Mouse (Mus musculus) embryo, embryonic 9.5 days (tissue): ENCODE data around the gene Lrig1.
A peak's percentile ranks its signal among the peaks of the same experiment; 100 is the strongest.

Experiments used
- DNase-seq: peaks from one replicate; pipeline ENCODE4 v3.0.0-alpha.2; 2017; ENCODE audit errors: extremely low spot score

Lrig1 gene

DNA sequence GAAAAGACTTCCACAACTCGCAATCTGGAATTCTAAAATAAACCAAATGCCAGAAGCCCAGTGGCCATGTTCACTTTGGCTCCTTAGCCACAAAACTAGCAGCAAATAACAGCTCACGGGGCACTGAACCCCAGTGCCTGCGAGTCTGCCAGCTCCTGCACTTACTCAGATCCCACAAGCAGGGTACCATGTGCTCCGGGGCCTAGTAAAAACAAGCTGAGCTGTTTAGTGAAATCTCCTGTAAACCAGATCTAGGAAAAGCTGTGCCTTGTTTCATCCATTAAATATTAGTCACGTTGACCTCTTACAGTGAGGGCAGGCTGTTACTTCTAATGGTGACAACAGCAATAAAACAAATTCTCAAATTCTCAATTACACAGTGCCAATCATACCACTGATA is 81.3 kb downstream of the Lrig1 start:
- no peak for DNase-seq

DNA sequence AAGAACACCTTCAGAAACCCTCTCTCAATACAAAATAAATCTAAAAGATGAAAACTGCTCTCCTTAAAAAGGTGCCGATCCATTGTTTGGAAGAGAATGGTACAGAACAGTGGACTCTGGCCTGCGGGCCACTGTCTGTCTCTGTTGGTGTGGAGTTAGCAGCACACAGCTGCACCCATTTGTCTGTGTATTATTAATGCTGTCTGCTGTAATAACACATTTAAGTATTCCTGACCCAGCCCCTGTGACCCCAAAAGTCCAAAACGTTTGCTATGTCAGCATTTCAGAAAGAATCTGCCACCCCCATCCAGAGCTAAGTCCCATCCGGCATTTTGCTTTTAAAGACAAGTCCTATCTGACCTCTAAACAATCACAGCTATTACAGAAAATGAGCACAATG is 84.0 kb downstream of the Lrig1 start:
- DNase-seq, result no peak

DNA sequence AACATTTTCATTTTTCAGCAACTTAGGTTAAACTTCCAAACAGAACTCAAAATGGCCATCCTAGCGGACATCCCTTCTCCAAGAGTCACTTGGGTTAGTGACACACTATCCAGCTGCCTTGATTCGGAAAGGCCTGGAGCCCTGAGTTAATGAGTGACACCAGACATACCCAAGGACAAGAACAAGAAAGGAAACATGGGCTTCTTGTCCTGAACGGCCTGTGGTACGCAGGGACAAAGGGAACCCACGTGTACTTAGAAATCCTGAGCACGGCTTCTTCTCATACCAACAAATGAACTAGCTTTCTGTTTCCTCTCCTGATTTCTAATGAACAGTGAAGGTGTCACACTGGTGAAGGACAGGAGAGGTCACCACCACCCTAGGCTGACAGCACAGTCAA is 85.6 kb downstream of the Lrig1 start:
- no peak for DNase-seq

DNA sequence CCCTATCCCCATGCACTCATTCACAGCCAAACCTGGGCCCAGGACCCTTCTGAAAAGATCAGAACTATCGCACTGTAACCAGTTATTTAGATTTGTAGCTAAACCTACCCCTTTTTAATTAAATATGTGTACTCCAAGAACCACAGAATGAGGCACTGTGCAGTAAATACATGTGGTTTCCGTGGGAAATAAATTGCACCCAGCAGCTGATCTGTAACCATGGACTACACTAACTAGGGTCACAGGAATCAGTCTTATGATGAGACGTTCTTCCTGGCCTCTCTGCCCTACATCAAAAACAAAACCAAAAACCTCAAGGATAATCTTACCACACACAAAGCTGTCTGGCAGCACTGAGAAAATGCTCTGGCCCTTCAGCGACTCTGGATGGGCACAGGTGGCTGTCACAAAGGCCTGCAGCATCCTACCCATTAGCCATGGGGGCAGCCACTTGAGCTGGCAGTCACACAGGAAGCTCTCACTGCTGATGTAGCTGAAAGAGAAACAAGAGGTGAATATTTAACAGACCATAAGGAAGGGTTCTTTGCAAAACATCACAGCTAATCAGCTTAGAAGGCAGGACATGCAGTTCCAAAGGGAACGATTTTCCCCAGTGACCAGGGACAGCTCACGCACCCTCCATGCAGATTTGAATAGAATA is 86.6 kb downstream of the Lrig1 start:
- no peak for DNase-seq

DNA sequence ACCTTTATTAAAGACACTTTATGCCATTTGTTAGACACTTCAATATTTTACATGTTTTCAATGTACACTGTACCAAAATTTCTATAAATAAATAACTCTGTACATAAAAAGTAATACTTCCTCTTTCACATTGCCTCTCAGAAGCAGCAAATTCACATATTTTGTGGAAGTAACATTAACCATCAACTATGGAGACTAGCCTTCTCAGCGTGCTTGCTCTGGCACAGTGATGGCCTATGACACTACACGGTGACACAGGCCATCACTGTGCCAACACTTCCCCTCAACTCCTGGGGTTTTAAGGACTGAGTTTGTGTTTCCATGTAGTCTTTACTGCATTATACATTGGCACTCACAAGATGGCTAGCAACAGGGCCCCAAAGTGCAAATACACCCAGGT is 95.4 kb downstream of the Lrig1 start:
- DNase-seq, result no peak

DNA sequence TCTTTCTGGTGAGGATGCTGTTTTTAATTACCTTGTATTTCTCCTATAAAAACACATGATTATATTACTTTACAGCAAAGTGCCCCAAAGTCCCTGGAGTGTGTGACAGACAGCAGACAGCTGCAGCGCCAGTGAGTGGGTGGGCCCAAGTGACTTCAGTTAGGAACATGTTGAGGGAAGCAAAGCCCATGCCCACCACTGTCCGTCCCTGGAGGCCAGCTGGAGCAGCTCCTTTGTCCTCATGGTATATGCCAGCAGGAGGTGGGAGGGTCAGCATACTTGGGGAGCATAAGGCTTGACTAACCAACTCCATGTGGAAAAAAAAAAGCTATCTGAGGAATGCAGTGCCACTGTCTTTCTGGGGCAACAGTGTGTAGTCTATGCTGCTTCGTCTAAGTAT is 95.9 kb downstream of the Lrig1 start:
- no peak for DNase-seq

DNA sequence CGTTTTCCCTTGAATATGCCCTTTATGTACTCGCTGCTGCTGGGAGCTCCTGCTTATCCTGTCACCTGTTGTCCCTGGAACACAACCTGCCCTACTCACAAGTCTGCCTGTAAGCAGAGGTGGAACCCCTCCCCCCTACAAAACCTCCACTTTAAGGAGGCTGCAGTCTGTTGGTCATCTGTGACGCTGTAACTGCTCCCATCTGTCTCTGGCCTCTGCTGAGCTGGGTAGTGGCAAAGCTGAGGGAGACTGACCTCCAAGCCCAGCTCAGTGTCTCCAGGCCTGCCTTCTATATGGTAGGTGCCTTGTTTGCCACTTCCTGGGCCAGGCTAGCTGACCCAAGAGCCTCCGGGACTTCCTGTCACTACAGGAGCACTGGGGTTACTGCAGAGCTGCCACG is 98.1 kb downstream of the Lrig1 start:
- no peak for DNase-seq

DNA sequence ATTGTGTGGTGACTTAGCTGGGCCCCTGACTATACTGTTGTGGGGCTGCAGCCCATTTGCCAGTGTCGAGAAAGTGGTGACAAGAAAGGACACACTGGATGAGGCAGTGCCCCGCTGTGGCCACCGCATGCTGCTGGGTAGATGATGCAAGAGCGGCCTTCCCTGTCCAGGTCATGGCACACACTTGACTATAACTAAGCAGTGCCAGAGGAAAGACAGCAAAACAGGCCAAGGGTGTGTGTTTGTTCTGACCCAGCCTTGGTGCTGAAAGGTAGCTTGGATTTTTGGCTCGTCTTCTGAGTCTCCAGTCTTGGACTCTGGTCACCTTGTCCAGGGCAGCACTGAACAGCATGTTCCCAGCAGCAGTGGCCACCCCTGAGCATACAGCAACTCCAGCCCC is 98.9 kb downstream of the Lrig1 start:
- no peak for DNase-seq

DNA sequence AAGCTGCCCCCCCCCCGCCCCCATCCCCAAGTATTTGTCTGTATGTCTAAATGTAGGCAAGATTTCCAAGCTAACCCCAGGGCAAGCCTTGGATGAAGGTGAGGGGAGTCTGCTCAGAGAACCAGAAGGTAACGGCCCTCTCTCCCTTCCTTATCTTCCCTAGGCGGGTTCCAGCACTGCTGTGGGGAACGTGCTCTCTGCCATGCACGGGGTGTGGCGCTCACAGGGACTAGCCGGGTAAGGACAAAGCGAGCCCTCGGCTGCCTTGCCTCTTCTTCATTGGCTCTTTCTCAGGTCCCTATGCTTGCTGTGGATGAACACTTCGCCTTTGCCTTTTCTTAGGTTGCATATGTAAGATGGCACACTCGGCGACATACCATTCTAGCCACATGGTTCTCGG is 100.9 kb downstream of the Lrig1 start:
- DNase-seq, result no peak

DNA sequence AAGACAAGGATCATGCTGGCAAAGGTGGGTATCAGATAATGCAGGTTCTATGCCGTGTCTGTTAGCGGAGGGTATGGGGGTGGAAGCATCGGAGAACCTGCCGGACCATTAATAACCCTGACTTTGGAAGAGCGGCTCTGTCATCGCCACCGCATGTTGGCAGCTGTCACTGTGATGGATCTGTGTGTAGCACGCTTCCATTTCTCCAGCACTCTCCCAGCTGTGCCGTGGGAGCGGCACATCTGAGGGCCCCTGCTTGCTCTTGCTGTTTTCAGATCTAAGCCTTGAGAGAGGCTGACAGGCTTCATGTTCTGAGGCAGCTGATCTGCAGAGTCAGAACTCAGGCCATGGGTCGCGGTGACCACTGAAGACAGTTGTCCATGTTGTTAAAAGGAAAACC is 101.5 kb downstream of the Lrig1 start:
- DNase-seq, result no peak

DNA sequence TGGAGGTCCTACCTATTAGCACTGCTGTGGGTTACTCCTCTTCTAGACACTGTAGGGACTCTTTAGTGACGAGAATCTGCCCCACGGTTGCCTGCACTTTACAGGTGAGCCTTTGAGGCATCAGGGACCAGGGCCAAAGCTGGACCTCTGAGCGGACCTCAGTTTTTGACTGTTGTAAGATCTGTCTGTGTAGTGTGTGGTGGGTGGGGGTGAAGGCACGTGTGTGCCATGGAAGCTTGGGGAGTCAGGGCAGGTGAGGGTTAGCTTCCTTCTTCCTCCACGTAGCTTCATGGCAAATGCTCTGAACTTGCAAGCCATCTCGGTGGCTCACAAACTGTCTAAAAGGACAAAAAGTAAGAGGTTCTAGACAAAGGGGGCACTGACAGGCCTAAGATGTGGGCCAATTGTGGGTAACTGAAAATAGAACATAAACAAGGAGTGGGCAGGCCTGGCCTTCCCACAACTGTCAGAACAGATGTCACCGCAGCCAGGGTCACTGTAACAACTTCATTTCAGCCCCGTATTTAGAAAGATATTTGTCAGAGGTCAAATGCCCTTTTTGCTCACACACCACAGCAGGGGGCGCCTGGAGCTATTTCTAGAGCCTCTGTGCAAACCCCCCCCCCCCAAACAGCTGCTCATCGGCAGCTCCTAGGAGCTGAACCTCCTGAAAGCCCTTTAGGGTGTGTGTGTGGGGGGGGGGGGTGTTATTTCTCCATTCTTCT is 103.0 kb downstream of the Lrig1 start:
- no peak for DNase-seq

DNA sequence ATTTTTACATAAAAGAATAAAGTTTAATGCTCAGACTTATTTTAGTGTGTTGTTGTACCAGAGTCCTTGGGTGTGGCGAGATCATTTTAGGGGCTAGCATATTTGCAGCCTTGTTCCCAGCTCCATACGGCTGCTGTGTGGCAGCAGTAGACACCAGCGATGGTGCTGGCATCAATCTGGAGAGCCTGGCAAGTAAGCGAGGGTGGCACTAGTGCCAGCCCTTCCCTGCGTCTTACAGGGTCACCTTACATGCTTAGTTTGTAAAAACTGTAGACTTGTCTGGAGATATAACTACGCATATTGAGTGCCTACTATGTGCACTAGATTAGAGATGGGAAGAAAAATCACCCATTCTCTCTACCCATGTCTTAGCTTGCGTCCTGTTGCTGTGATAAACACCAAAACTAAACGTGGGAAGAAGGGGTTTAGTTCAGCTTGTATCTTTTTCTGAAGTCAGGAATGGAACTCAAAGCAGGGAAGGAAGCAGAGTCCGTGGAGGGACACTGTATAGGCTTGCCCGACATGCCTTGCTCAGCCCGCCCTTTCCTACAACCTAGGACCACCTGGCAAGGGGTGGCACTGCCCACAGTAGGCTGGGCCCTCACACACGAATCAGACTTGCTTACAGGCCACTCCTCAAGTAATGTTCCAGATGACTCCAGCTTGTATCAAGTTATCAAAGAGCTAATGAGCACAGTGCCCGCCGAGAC is 103.8 kb downstream of the Lrig1 start:
- no peak for DNase-seq

DNA sequence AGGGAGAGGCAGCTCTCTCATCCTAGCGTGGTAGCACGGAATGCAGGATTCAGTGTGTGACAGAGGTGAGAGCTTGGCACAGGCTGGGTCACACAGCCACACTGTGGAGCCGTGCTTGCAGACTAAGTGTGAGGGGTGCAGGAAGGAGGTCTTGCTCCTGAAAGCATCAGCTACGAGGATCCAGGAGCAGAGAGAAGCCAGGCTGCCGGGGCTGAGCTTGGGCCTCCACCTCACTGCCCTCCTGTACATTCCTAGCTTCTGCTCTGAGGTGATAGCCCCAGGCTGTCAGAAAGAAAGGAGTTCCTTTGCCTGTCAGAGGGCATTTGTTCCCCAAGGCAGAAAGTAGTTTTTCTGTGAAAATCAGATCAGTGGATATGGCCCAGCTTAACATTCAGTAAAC is 104.8 kb downstream of the Lrig1 start:
- DNase-seq, result no peak

DNA sequence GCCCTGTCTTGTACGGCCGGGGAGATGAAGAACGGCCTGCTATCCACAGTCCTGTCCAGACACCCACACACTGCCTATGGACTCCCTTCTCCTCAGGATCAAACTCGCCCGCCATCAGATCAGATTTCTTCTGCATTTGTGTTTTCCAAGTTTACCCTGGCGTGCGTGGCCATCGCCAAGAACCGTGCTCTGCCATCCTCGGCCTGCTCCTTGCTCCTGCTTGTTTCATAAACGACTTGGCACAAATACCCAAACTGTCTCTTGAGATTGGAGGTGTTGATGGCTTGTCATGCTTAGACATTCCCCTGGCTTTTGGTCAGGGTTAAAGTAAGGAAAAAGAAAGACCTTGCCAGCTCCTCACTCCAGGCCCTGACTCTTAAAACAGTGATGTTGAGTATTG is 105.2 kb downstream of the Lrig1 start:
- DNase-seq, result no peak

DNA sequence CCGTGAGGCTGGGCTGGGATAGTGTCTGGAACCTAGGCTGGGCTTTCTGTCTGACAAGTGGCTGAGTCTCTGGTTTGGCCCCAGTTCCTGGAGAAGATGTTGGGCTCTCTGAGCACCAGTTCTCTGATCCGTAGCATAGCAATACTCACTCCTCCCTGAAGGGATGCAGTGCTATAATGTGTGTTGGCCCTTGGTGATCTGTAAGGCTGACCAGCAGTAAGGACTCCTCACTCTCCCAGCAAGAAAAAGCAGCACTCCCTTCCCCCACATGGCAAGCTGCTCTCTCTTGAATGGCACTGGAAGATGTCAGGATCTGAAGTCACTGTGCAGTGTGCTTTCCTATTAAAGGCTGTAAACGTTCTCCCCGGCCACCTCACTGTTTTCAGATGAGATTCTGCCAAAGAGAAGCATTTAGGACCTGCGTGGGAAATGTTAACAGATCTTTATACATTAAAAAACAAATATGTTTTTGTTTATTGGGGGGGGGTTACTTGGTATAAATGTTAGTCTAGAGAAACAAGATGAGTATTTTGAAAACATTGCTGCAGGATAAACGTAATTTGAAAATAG is 105.8 kb downstream of the Lrig1 start:
- DNase-seq, result no peak

DNA sequence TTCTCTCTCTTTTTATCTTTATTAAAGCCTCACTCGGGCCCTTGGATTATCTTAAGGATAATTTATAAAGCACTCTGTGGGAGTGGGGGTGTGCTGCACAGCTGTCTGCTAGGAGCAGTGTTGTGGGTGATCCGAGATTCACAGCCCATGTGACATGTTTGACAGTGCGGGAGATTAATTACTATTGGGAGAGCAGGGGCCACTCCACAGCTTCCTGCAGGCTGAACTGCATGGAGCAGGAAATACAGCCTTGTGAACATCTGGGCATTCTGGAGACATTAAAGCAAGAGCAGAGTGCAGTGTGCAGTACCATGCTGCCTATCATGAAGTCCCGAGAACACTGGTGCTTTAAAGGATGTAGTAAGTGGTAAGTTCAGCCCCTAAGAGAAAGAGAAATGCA is 107.2 kb downstream of the Lrig1 start:
- peak; percentile 57 for DNase-seq

DNA sequence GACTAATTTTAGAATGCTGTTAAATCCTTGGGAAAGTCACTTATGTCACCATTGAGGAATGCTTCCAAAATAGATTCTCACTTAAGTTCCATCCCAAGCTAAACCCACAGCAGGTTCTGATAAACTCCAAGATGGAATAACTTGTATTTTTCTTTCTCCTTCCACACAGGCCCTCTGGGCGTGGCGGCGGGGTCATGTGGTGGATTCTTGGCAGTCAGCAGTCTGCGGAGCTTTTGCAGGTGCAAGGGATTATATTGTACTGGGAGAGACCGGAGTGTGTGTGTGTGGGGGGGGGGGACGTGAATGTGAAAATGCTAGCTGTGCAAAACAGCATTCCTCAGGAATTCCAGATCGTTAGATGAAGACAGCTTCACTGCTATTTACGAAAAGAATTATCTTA is 107.7 kb downstream of the Lrig1 start:
- peak; percentile 29 for DNase-seq

DNA sequence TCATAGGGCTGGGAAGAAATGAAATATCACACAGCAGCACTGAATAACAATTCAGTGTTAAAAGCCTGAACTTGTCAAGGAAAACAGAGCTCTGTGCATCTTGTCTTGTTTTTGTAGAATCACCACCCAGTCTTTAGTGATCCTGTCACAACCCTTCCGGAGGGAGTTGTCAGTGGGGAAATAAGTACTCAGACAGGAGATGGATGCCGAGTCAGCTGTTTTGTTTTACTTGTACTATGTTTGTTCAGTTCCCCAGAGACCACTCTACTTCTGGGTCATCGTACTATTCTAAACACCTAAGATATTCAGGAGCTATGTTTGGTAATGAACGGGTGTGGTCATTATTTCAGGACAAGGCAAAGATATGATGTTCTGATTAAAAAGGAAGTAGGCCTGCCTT is 111.6 kb downstream of the Lrig1 start:
- DNase-seq, result no peak

DNA sequence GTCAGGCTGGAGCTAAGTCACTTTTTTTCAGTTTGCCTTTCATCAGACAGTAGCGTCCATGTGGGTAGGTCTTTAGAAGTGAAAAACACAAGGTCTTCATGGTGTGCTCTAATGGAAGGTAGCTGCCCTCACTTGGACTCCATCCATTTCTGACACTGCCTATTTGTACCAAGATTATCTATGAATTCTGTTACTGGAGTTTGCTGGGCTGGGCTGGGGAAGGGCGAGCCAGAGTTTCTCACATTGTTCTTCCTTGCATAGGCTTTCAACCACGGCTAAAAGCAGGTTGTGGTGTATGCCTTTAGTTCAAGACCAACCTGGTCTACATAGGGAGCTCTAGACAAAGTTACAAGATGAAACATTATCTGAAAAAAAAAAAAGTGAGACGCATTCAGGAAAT is 115.0 kb downstream of the Lrig1 start:
- DNase-seq, result no peak

DNA sequence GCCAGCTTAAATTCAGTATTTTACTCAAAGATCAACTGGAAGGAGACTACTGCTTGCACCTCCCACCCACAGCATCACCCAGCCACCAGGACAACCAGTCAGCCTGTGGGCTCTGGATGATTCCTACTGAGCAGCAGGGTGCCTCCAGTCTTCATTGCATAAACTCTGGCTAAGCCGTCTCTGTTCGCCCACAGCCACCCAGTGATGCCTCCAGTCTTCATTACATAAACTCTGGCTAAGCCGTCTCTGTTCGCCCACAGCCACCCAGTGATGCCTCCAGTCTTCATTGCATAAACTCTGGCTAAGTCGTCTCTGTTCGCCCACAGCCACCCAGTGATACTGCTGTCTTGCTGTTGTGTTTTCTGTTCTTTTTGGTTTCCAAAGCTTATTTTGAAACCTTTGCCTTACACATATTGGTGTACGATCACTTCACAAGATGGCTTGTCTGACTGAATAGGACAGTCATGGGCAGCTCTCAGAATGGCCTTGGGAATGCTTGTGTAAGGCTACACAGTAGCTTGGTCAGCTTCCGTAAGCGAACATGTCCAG is 115.7 kb downstream of the Lrig1 start:
- no peak for DNase-seq

DNA sequence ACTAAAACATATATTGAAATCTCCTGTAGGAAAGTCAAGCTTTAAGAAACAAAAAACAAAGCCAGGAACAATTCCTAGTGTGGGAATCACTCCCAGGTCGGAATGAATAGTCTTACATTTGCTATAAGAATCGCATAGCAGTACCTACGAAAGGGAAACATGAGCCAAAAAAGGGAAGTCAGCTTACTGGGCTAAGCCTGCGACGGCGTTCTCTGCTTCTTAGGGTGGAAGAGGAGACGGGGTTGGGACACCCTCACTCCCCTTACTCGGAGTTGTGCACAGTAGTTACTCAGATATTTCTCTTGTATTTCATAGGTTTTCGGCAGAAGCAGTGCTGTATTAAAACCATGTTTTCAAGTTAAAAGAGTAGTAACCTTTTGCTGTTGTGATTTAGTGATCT is 117.9 kb downstream of the Lrig1 start:
- DNase-seq, result no peak

DNA sequence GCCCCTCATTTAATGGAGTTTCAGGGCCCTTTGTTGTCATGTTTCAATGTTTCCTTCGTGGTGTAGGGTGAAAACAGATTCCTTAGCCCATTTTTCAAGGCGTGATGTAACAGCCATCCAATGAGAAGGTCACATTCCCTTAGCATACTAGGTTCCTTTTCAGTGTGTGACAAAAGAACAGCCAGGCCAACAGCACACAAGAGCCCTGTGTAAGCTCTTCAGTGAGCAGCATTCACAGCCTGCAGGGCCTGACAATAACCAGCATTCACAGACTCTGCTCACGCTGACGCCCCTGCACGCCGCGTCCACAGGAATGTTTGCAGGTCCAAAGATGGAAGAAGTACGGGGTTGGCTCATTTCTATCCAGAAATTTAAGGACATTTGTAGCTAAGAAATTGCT is 122.0 kb downstream of the Lrig1 start:
- DNase-seq, result no peak
